Mouse (Mus musculus) adrenal gland, postnatal 14 days (tissue): ENCODE measurements around the gene Acvrl1. TPM values are rescaled to one million over a fixed set of nuclear protein-coding genes. Genes with fewer than 3 reads are reported as not detected.
"Not testable (repeated sequence)": the region's sequence is repeated elsewhere in the genome, so short reads cannot be mapped to it uniquely, and the experiment has no call there.

Source experiments
- DNase-seq: peaks from one replicate; pipeline ENCODE4 v3.0.0; 2021; ENCODE audit warnings: mixed read lengths
- total RNA-seq: library from RNA; stranded (reverse); gene quantifications from 2 replicates; pipeline ENCODE4 v1.2.3, GENCODE M21; 2021

The Acvrl1 gene
- total RNA-seq, 1 experiment from 2014 or later: 16.7 TPM

GRCm38 (mm10) chr15:101107906-101108671 is 20.2 kb upstream of the Acvrl1 start:
- no peak for DNase-seq

GRCm38 (mm10) chr15:101113176-101113575 is 15.1 kb upstream of the Acvrl1 start:
- DNase-seq: peak; percentile 80

DNA sequence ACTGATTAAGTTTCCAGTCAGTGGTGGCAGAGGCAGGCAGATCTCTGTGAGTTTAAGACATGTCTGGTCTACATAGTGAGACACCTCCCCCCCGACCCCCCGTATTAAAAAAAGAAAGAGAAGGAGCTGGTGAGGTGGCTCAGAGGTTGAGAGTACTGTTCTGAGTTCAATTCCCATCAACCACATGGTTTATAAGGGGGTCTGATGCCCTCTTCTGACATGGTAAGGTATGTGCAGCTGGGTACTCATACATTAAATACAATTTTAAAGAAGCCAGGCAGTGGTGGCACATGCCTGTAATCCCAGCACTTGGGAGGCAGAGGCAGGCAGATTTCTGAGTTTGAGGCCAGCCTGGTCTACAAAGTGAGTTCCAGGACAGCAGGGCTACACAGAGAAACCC is 14.5 kb upstream of the Acvrl1 start:
- DNase-seq: not testable (repeated sequence)

GRCm38 (mm10) chr15:101115511-101116110 is 12.7 kb upstream of the Acvrl1 start, which contains the start of gene Ankrd33:
TSS of gene Ankrd33 (plus strand) at chr15:101115755.
- DNase-seq: no peak

DNA sequence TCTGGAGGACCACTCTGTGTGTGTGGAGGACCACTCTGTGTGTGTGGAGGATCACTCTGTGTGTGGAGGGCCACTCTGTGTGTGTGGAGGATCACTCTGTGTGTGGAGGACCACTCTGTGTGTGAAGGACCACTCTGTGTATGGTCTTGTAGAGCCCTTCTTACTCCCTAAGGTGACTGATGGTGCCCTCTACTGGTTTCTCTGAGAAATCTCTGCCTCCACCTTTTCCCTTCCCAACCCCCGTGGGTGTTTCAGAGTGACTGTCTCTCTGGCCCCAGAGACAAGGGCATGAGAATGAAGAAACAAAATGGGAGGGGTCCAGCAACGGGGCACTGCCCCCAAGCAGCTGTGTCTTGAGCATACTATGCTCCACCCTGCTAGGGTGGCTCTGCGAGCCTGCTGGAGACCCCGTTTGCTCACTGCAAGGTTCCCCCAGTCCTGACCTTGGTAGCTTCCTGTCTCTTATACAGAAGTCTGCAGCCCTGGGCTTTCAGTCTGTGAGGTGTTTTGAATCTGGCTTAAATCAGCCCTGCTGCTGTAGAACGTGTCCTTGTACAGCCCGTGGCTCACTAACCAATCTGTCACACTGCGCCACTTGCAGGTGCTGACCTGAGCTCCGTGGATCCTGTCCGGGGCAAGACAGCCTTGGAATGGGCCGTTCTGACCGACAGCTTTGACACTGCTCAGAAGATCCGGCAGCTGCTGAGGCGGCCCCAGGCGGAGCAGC is 9.8 kb upstream of the Acvrl1 start:
- DNase-seq: peak; percentile 78

- no peak for DNase-seq
Observed at GRCm38 (mm10) chr15:101121411-101122289, 6.7 kb upstream of the Acvrl1 start.

DNA sequence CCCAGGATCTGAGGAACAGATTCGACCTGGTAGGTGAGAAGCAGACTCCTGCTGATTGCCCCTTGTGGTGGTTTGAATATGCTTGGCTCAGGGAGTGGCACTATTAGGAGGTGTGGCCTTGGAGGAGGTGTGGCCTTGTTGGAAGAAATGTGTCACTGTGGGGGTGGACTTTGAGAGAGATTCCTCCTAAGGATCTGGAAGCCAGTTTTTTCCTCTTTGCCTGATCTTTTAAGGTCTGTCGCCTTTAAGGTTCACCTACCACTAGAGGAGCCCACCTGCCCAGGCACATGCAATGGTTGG is 6.1 kb upstream of the Acvrl1 start:
- peak; percentile 47 for DNase-seq

- no peak for DNase-seq
Observed at GRCm38 (mm10) chr15:101123202-101123601, 5.1 kb upstream of the Acvrl1 start.

- no peak for DNase-seq
Observed at GRCm38 (mm10) chr15:101125561-101125960, 2.8 kb upstream of the Acvrl1 start.

DNA sequence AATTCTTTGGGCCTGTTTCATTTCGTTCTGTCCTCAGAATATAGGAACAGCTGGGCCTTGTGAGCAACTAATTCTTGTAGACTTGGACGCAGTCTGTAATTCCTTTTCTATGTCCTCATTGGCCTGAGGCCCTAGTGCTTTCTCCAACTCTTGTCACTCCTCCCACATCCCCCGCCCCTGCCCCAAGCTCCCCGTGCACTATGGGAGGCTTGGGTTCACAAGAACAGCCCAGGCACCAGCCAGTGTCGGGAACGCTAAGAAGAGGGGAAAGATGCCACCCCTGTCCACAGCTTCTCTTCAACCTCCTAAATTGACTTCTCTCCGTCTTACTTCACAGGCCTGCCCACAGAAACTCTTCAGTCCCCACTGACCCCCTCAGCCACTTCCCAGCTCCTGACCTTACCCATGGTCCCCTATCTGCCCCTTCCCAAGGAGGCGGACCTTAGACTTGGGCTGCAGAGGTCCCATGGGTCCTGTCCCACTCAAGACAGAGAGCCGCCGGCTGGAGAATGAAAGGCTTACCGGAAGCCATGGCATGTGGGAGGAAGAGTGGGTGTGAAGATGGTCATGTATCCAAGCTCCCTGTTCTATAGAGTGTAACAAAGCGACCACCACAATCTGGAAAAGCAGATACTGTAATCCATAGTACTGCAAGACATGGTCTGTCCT is 1.3 kb upstream of the Acvrl1 start:
- DNase-seq: no peak

GRCm38 (mm10) chr15:101129412-101129811 is 1.1 kb downstream of the Acvrl1 start:
- no peak for DNase-seq

DNA sequence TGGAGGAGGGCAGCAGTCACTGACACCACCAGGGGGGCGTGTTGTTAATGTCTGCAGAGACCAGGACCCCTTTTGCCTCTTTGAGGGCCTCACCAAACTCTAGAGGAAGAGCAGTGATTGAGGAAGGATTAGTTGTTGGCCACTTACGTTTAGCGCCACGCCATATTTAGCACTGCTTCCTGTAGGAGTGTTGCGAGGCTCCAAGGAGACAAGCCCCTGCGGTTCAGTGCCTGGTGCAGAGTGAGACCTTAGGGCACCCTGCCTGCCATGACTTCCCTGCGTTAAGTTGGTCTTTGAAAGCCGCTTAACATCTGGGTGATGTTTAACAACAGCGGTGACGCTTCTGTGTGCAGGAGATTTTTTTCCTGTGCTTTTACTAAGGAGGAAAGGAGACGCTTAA is 3.2 kb downstream of the Acvrl1 start:
- DNase-seq: no peak

GRCm38 (mm10) chr15:101132041-101132440 is 3.7 kb downstream of the Acvrl1 start:
- DNase-seq: no peak

- no peak for DNase-seq
Observed at GRCm38 (mm10) chr15:101132761-101133160, 4.4 kb downstream of the Acvrl1 start.

DNA sequence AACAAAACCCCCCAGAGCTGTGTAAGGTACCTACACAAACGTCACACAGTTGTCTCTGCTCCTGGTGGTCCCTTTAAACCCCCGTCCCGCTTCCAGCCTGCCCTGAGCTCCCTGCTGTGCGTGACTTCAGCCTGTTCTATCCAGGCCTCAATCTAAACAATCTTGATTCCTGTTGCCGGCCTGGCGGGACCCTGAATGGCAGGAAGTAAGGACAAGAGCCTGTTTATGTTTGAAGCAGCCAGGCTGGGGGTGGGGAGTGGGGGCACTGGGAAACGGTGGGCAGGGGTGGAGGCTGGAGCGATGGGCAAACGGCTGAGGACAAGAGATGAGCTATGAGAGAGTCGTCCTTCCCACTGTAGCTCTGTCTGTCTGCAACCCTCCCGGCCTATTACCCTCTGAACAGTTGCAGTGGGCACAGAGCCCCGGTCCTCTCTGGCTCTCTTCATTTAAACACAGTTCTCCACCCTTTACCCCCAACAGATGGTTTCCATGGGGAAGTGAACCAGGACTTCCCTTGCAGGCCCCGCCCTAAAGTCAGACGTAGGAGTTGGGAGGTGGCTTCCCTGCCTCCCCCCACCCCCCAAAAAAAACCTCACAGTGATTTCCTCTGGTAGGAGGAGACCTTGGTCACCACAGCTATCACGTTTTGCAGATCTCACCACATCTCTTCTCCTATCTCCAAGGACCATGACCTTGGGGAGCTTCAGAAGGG is 5.8 kb downstream of the Acvrl1 start:
- DNase-seq: peak; percentile 58

DNA sequence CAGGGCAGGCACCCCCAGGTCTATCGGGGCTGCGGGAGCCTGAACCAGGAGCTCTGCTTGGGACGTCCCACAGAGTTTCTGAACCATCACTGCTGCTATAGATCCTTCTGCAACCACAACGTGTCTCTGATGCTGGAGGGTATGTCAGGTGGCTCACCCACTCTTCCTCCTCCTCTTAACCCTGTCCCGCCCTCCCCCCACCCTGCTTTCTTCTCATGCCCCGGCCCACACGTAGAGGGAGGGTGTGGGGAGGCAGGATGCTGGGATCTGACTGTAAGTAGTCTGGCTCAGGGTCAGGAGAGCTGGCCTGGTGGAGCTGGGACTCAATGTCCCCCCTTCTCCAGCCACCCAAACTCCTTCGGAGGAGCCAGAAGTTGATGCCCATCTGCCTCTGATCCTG is 7.1 kb downstream of the Acvrl1 start:
- DNase-seq: no peak

DNA sequence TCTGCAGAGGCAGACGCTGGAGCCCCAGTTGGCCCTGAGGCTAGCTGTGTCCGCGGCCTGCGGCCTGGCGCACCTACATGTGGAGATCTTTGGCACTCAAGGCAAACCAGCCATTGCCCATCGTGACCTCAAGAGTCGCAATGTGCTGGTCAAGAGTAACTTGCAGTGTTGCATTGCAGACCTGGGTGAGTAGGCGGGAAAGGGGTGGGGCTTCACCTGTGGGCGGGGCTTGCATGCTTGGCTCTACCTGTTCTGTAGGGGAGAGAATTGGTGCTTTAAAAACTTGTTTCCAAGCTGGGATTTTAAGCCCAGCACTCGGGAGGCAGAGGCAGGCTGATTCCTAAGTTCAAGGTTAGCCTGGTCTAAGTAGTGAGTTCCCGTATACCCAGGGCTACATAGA is 9.1 kb downstream of the Acvrl1 start:
- no peak for DNase-seq

GRCm38 (mm10) chr15:101138675-101139074 is 10.4 kb downstream of the Acvrl1 start:
- DNase-seq: no peak

DNA sequence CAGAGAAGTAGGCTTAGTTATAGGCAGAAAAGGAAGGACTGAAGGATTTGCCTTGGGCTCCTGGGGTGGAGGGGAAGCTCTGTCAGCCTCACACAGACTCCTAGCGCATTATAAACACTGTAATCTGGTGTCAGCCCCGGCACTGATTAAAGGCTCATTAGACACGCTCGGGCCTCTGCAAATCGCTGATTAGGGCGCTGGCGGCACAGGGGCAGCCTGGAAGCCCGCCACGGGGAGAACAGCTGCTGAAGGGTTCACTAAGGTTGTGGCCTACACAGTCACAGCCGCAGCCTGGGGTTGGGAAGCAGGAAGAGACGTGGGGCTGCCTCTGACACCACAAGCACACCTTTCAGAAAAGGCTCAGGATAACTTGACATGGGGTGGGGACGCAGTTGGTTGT is 11.6 kb downstream of the Acvrl1 start:
- DNase-seq: peak; percentile 23

- DNase-seq: no peak
Observed at GRCm38 (mm10) chr15:101140587-101140986, 12.3 kb downstream of the Acvrl1 start.

DNA sequence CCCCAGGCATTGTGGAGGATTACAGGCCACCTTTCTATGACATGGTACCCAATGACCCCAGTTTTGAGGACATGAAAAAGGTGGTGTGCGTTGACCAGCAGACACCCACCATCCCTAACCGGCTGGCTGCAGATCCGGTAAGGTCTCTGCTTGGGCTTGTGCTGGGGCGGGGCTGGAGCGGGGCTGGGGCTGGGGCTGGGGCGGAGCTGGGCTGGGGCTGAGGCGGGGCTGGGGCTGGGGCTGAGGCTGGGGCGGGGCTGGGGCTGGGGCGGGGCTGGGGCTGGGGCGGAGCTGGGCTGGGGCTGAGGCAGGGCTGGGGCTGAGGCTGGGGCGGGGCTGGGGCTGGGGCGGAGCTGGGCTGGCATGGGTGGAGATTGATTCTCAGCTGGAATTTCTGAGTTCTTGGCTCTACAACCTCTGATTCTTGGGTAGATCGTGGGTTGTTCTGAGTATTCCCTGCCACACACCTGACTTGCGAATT is 12.8 kb downstream of the Acvrl1 start:
- DNase-seq: peak; percentile 81
